Mouse (Mus musculus): ENCODE measurements at regions not wholly inside any gene's neighbourhood (a gene's known extent, or its start where the extent isn't known, plus 50 kb on each side); places are given as distances from the start of the nearest gene placed in this dataset.

- TF ChIP-seq CTCF (conservative IDR thresholded peaks at IDR 0.05; ENCODE audit: low read length), result no peak
- no peak for TF ChIP-seq POU5F1 (IDR thresholded peaks at IDR 0.05; ENCODE audit: borderline replicate concordance, low read length)
- no peak for TF ChIP-seq NANOG (IDR thresholded peaks at IDR 0.05; ENCODE audit: borderline replicate concordance, low read length)
Measured at GRCm38 (mm10) chr14:76216446-76217177, 105.9 kb downstream of the Nufip1 start.

Measured in E14TG2a.4 (cell line).